Mouse (Mus musculus) E14TG2a.4 (cell line): ENCODE data around the gene Elmod3.

Experiments
- CTCF ChIP-seq: conservative IDR thresholded peaks from 2 replicates; pipeline ENCODE4 v1.5.1; 2014; ENCODE audit warnings: low read length
- NANOG ChIP-seq: IDR thresholded peaks from 2 replicates; pipeline ENCODE4 v1.6.1; 2014; ENCODE audit warnings: borderline replicate concordance, low read length, mixed read lengths
- POU5F1 ChIP-seq: IDR thresholded peaks from 2 replicates; pipeline ENCODE4 v1.6.1; 2014; ENCODE audit warnings: low read length, borderline replicate concordance

DNA sequence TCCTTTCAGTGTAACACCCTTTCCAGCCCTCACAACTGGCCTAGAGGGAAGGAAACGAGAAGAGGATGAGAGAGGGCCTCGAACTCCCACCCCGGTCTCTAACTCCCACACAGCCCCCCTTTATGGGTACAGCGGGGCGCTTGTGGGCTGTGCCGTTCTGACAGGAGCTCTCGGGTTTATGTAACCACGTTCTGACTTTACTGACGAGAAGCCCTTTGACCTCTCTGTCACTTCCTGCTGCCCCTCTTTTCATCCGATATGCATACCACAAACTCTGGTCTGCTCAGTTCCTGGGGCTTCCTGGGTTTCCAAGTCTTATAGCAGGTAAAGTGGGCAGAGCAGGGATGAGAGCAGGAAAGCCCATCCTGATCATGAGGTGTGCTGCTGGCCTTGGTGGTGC lies 36.1 kb upstream of the Elmod3 start:
- TF ChIP-seq POU5F1 (no peak), CTCF (no peak), NANOG (no peak)
